Mouse (Mus musculus) hindlimb bud, embryonic 11.5 days (tissue): ENCODE measurements around the gene Rrp1.

ENCODE experiments used
- DNase-seq: peaks from one replicate; pipeline ENCODE4 v3.0.0-alpha.2; 2012; ENCODE audit warnings: low read depth, low spot score; ENCODE audit errors: extremely low spot score

Gene Rrp1

DNA sequence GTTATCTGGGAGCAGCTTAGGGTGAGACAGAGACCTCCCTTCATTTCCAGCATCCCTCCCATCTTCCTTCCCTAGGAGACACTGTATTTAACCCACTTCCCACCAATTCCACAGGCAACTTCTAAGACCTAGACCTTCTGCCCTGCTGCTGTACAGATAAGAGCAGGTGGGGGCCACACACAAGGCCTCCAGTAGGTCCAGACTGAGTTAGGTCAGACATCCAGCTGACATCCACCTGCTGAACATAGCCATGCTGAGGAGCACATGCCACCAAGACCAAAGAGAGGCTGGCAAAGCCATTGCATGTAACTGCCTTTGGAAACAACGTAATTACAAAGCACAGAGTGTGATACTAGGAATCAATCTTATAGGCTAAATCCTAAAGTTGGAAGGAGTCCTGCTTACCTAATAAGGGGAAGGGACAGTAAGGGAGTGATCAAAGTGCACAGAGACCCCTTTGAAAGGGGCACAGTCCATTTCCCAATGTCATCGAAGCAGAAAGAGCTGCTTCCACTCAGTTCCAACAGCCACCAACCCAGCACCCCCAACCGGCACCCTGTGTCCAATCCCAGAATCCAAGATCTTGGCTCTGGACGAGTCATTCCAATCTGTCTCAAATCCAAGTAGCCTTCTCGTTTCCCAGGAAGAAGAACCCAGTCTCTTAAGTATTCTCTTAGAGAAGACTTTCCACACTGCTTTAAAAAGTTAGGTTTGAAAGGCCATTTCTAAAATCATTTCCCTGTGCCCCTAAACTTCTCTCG, 61.9 kb downstream of the Rrp1 start:
- no peak for DNase-seq
